Mouse (Mus musculus) myocyte (in vitro differentiated cells): ENCODE data around the gene Lrrc55.

Experiments used
- MAX ChIP-seq: IDR thresholded peaks from one replicate; pipeline ENCODE4 v1.6.1; 2011; ENCODE audit warnings: low read depth, mild to moderate bottlenecking, control low read depth
- POLR2A ChIP-seq: IDR thresholded peaks from one replicate; pipeline ENCODE4 v1.6.1; 2011; ENCODE audit warnings: low read depth, mild to moderate bottlenecking, control low read depth, moderate library complexity; ENCODE audit not compliant: insufficient read length
- REST ChIP-seq: IDR thresholded peaks from one replicate; pipeline ENCODE4 v1.6.1; 2011; ENCODE audit warnings: mild to moderate bottlenecking, control low read depth, moderate library complexity; ENCODE audit not compliant: insufficient read depth, insufficient read length
- TCF3 ChIP-seq: IDR thresholded peaks from one replicate; pipeline ENCODE4 v1.6.1; 2011; ENCODE audit warnings: low read depth, control low read depth; ENCODE audit not compliant: insufficient read length

- TF ChIP-seq POLR2A (no peak), MAX (no peak), TCF3 (no peak), REST (no peak)
Observed at GRCm38 (mm10) chr2:85160901-85161637, 35.9 kb downstream of the Lrrc55 start.
